Mouse (Mus musculus) induced T-regulatory cell, adult 2 months (primary cell): Measurements from ENCODE around the gene Fam187b.
"Not testable (repeated sequence)": the region's sequence is repeated elsewhere in the genome, so short reads cannot be mapped to it uniquely, and the experiment has no call there.

Experiments used
- DNase-seq: peaks from one replicate; pipeline ENCODE4 v3.0.0-alpha.2; 2012; ENCODE audit warnings: low read depth

Gene Fam187b

GRCm38 (mm10) chr7:30973501-30974289 is at the start of gene Fam187b:
Fam187b (plus strand) TSS chr7:30973790.
- peak; percentile 95 for DNase-seq

GRCm38 (mm10) chr7:30924071-30924470 is 49.5 kb upstream of the Fam187b start:
- DNase-seq = no peak

- DNase-seq = not testable (repeated sequence)
Measured at GRCm38 (mm10) chr7:30924581-30924980, 49.0 kb upstream of the Fam187b start, which contains the start of gene Hamp2. Hamp2 (minus strand) TSS chr7:30924681.

DNA sequence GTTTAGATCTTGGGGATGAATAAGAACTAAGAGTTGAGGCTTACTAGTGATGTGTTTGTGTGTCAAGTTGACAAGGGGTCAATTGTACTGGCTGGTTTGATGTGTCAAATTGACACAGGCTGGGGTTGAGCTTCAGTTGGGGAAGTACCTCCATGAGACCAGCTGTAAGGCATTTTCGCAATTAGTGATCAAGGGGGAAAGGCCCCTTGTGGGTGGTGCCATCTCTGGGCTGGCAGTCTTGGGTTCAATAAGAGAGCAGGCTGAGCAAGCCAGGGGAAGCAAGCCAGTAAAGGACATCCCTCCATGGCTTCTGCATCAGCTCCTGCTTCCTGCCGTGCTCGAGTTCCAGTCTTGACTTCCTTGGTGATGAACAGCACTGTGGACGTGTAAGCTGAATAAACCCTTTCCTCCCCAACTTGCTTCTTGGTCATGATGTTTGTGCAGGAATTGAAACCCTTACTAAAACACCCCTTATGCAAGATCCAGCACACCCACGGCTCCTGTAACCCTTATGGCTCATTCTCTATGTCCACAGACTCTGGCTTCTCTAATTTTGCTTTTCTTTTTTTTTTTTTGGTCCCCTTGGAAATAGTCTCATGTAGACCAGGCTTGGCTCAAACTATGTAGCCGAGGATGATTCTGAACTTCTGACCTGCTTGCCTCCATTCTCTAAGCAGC is 38.0 kb upstream of the Fam187b start:
- DNase-seq = not testable (repeated sequence)

- not testable (repeated sequence) for DNase-seq
Measured at GRCm38 (mm10) chr7:30940070-30940469, 33.5 kb upstream of the Fam187b start.

DNA sequence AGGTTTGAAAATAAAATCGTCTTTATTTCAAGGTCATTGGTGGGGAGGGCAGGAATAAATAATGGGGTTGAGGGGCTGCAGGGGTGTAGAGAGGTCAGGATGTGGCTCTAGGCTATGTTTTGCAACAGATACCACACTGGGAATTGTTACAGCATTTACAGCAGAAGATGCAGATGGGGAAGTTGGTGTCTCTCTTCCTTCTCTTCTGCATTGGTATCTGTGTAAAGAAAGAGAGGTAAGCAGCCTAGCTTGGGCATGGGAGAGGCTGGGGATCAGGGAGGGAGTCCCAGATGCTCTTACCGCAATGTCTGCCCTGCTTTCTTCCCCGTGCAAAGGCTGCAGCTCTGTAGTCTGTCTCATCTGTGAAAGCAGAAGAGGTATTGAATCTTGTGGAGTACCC is 31.2 kb upstream of the Fam187b start:
- DNase-seq = not testable (repeated sequence)

DNA sequence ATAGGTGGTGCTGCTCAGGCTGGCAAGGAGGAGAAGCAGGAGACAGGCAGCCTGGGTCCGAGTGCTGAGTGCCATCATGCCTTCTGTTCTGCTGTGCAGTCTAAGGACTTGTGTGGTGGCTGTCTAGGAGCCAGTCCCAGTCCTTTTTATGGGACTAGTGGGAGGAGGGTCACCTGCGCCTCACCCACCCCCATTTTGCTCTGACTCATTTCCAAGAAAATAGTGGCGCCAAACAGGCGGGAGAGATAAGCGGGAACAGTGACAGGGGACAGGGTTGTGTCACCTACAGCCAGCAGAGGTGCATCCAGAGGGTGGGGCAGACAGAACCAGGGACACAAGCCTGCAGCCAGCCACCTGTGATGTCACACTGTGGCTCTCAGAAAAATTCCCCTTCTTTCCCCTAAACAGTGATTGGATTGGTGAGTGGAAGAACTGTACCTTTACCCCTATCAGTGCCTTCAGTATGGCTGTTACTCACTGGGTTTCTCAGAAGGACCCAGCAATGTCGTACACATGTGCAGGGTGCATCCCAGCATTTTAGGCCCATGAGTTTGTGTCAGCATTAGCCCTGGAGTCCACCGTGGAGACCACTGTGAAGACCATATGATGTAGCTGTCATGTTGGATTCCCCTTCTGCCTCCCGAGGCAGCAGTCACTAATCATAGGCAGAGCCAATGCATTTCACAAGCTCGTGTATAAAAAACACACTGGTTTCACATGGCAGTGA is 29.5 kb upstream of the Fam187b start, which contains the start of gene Hamp:
Hamp (minus strand) TSS at position 124 of the 727 bp plus-strand sequence.
- no peak for DNase-seq

DNA sequence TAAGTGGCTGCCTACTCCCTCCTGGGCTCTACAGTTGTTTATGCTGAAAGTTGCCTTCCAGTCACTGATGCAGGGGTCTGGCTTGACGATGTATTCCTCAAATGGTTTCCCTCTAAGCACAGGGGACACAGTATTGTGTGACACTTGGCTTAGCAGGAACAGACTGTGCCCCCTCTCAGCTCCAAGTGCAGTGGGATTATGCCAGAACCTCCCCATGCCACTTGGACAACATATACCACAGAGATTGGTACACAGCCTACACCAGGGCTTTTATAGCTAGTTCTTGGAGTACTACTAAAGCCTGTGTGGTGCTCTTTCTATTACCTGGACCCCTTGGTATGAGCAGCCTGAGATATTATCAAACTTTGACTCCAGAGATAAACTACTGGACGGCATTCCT is 28.9 kb upstream of the Fam187b start:
- not testable (repeated sequence) for DNase-seq

DNA sequence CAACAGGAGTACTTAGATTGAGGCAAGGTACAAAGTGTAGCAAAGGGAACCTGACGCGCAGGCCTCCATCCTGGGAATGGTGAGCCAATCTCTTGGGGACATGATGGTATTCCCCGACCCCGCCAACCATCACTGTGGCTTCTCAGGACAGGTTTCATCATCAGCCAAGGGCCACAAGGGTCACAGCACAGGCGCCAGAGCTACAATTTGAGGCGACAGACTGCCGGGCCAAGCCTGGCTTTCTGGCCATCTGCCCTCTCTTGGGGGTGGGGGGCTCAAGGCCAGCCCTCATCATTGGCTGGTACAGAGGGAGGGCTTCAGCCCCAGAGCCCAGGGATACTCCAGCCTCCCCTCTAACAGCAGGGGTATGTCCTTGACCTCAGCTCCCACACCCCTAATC is 28.1 kb upstream of the Fam187b start:
- not testable (repeated sequence) for DNase-seq

DNA sequence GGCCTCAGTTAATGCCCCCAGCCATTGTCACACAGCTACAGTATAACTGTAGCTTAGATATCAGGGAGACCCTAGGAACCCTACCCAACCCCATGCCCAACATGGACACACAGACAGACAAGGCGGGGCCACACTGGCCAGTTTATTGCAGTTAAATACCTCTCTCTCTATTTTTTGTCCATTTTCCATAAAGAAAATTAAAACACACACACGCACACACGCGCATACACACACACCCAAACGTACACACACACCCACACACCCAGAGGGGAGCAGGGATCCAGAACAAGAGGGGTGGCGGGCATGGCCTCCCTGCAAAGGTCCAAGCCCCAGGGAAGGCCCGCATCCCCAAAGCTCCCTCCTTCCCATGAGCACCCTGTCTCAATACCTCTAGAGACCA is 27.7 kb upstream of the Fam187b start:
- no peak for DNase-seq

- DNase-seq = not testable (repeated sequence)
Measured at GRCm38 (mm10) chr7:30949902-30950301, 23.7 kb upstream of the Fam187b start.

DNA sequence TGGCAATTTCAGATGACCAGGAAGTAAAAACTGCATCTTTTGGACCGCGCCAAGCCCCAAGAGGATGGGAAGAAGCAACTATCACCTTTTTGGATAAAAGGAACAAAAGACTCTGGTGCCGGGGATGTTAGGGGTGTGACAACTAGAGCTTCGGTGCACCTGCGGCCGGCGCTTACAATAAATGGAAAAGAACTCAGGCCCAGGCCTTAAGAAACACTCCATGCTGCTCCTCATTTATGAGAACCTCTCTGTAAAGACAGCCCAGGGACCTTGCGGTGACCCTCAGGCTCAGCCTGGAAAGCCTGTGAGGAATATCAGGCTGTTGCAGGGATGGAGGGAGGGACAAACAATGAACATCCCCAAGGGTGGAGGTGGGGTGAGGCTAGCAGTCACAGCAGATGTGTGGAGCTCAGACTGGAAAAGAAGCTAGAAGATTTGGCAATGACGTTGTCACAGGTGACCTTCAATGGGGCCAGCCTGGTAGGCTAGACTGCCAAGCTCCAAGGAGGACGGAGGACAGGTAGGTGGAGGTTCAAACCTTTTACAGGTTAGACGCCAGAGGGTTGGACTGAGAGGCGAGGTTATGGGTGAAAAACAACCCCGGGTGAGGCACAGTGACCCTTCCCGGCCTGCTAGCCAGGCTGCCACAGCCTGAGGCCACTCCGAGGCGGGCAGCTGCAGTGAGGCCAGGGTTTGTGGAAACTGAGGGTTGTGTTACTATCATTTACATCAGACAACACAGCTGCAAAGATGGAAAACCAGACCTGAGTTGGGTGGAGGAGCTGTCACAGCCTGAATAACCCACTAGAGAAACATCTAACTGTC is 20.9 kb upstream of the Fam187b start:
- DNase-seq = no peak

DNA sequence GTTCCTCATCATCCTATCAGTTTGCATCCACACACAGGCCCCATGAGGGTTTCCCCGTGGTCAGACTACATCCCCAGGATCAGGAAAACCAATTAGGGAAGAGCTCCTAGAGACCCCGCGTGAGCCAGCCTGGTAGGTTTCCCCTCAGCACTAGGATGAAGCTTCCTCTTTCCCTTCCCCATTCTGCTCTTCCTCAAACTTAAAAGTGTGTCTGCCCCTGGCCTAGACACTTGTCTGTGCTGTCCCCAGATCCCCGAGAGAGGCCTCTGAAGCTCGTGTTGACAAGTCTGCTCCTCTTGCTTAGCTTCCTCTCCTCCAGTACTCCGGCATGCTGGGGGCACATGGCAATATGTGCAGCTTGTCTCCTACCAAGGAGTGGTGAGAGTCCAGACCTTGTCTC is 20.1 kb upstream of the Fam187b start:
- DNase-seq = no peak

- no peak for DNase-seq
Measured at GRCm38 (mm10) chr7:30954036-30954435, 19.6 kb upstream of the Fam187b start.

- no peak for DNase-seq
Measured at GRCm38 (mm10) chr7:30954971-30955520, 18.5 kb upstream of the Fam187b start.

DNA sequence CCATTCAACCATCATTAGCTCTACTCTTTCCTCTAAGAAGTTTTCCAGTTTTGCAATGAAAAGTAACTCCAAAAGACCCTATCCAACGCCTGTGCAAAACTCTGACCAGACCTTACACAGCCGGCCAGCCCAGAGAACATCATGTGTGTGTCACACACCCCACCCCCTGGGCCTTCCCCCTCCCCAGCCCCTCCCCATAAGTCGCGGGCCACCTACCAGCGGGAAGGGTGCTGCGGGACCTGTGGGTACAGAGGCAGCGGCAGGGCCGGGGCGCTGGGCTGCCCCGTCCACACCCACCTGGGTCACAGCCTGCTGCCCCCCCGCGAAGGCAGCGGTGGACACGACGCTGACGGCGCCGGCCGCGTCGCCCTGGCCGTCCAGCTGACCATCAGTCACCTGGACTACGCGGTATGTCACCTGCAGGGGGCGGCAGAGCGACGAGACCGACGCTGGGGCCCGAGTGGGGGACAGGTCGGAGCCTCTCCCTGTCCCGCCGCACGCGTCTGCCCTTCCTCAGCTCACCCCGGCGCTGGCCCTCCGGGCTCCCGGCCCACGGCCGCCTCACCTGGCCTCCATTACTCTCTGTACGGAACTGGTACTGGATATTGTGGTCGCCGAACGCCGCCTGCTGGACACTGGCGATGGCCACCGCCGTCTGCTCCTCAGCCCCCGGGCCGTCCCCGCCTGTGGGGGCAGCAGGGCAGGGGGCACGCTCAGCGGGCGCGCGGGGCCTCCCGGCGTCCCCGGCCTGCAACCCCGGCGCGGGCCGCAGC is 17.8 kb upstream of the Fam187b start:
- peak; percentile 86 for DNase-seq

DNA sequence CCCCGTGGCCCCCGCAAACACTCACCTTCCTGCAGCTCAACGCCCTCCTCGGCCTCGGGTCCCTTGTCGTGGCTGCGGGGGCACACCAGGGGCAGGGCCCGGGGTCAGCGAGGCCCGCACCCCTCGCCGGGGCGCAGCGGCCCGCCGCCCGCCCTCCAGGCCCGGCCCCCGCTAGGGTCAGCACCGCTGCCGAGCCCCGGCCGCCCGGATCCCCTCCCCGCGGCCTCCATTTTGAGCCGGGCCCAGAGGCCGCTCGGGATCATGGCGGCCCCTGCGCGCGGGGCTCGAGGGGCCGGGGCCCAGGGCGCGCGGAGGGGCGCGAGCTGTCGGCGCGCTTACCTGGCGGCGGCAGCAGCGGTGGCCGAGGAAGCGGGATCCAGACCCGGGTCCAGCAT is 17.2 kb upstream of the Fam187b start:
- peak; percentile 64 for DNase-seq

DNA sequence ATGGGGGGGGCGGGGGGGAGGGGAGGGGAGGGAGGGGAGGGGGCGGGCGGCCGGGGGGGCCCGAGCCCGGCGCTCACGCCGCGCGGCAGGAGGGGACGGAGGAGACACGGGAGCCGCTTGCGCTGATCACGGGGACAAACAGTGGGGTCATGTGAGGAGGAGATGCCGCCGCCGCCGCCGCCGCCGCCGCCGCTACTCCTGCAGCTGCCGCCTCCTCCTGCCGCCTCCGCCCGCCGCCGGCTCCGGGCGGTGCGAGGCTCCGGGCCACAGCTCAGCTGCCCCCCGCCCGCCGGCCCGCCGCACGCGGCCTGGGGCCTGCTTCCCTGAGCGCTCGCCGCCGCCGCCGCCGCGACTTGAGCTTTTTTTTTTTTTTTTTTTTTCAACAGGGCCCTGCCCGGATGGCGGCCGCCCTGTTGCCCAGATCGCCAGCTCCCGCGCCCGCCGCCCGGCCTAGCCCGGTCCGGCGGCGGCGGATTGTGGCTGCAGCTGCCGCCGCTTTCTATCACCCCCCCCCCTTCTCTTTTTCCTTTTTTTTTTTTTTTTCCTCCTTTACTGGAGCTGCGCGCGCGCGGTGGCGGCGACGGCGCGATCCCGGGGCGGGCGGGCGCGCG is 16.7 kb upstream of the Fam187b start, which contains the start of gene Usf2:
Usf2 (minus strand) TSS at position 48 of the 611 bp plus-strand sequence.
- DNase-seq = peak; percentile 83

DNA sequence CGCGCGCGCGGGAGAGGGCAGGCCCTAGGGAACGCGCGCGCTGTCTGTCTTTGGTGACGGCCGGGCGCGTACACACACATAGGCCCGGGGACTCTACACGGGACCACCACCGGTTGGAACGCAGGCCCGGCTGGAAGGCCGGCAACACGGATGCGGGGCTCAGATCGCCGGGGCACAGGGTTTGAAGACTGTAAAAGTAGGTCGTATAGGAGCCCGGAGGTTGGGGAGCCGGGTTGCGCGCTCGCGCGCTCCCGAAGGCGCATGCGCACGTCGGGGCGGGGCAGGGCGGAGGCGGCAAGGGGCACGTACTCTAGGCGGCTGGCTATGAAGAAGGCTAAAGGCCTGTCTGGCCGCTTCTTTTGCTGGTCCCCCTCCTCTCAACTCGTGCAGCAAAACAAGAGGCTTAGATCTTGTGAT is 16.2 kb upstream of the Fam187b start:
- DNase-seq = peak; percentile 95
